Mouse (Mus musculus): ENCODE results near the gene Ston2. TPM values are rescaled to one million over a fixed set of nuclear protein-coding genes. Genes with fewer than 3 reads are reported as not detected.

The Ston2 gene
- polyA plus RNA-seq, 1 experiment from 2014 or later: 4.9 TPM

- Histone ChIP-seq H3K27me3 (no peaks in the 10 kb centered on the region), H3K4me2 (no peak overlapping the region)
Observed at GRCm38 (mm10) chr12:91726202-91726601, 62.0 kb downstream of the Ston2 start.

GRCm38 (mm10) chr12:91723912-91724311 lies 64.3 kb downstream of the Ston2 start:
- WGBS: 80% methylated on average over 6 of the region's 6 CpGs
- Histone ChIP-seq H3K27ac (no peak overlapping the region), H3K9me3 (no peaks in the 10 kb centered on the region), H3K4me1 (replicated peaks) (no peaks in the 10 kb centered on the region), H3K4me2 (no peak overlapping the region), H3K4me3 (replicated peaks) (no peak overlapping the region), H3K27me3 (no peaks in the 10 kb centered on the region), H3K36me3 (no peaks in the 10 kb centered on the region), H3K9ac (replicated peaks) (no peak overlapping the region)
- ATAC-seq (ENCODE audit: insufficient number of reproducible peaks, insufficient read depth, low FRiP score, low TSS enrichment, low read depth): no peak

More at GRCm38 (mm10) chr12:91726202-91726601, 62.0 kb downstream of the Ston2 start:
- H3K4me1 ChIP-seq (replicated peaks): no peaks in the 10 kb centered on the region
- H3K9ac ChIP-seq (replicated peaks): no peak overlapping the region
- no peaks in the 10 kb centered on the region for H3K9me3 ChIP-seq
- H3K27ac ChIP-seq: no peak overlapping the region
- no peak overlapping the region for H3K4me3 ChIP-seq (replicated peaks)
- ATAC-seq (ENCODE audit: insufficient number of reproducible peaks, insufficient read depth, low FRiP score, low TSS enrichment, low read depth): no peak
- no peaks in the 10 kb centered on the region for H3K36me3 ChIP-seq
- 91% methylated on average over 7 of the region's 7 CpGs for WGBS

- Histone ChIP-seq H3K4me1 (replicated peaks) (no peaks in the 10 kb centered on the region), H3K9me3 (no peaks in the 10 kb centered on the region), H3K27me3 (no peaks in the 10 kb centered on the region), H3K9ac (replicated peaks) (no peak overlapping the region), H3K4me3 (replicated peaks) (no peak overlapping the region), H3K4me2 (no peak overlapping the region), H3K36me3 (no peaks in the 10 kb centered on the region), H3K27ac (no peak overlapping the region)
- no peak for ATAC-seq (ENCODE audit: insufficient number of reproducible peaks, insufficient read depth, low FRiP score, low TSS enrichment, low read depth)
- 86% methylated on average over 7 of the region's 7 CpGs for WGBS
Observed at GRCm38 (mm10) chr12:91719134-91719533, 69.1 kb downstream of the Ston2 start.

GRCm38 (mm10) chr12:91715686-91716085 lies 72.5 kb downstream of the Ston2 start:
- Histone ChIP-seq H3K4me1 (replicated peaks) (0 out of 2 replicates have a peak, but pooled peaks cover 3% of the 10 kb centered on the region), H3K4me2 (no peak overlapping the region), H3K9ac (replicated peaks) (no peak overlapping the region), H3K36me3 (no peaks in the 10 kb centered on the region), H3K27ac (no peak overlapping the region), H3K9me3 (no peaks in the 10 kb centered on the region), H3K27me3 (no peaks in the 10 kb centered on the region), H3K4me3 (replicated peaks) (no peak overlapping the region)
- no peak for ATAC-seq (ENCODE audit: insufficient number of reproducible peaks, insufficient read depth, low FRiP score, low TSS enrichment, low read depth)
- WGBS: 86% methylated on average over 6 of the region's 6 CpGs

GRCm38 (mm10) chr12:91713358-91713757 lies 74.8 kb downstream of the Ston2 start:
- no peaks in the 10 kb centered on the region for H3K27me3 ChIP-seq
- 94% methylated on average over 7 of the region's 7 CpGs for WGBS
- H3K4me2 ChIP-seq: no peak overlapping the region
- no peak for ATAC-seq (ENCODE audit: insufficient number of reproducible peaks, insufficient read depth, low FRiP score, low TSS enrichment, low read depth)
- H3K36me3 ChIP-seq: no peaks in the 10 kb centered on the region
- H3K9ac ChIP-seq (replicated peaks): no peak overlapping the region
- no peak overlapping the region for H3K27ac ChIP-seq
- H3K4me1 ChIP-seq (replicated peaks): 0 out of 2 replicates have a peak, but pooled peaks cover 3% of the 10 kb centered on the region
- no peaks in the 10 kb centered on the region for H3K9me3 ChIP-seq
- no peak overlapping the region for H3K4me3 ChIP-seq (replicated peaks)

GRCm38 (mm10) chr12:91711655-91712054 lies 76.5 kb downstream of the Ston2 start:
- no peaks in the 10 kb centered on the region for H3K36me3 ChIP-seq
- no peak overlapping the region for H3K9ac ChIP-seq (replicated peaks)
- 0 out of 2 replicates have a peak, but pooled peaks cover 3% of the 10 kb centered on the region for H3K4me1 ChIP-seq (replicated peaks)
- no peaks in the 10 kb centered on the region for H3K27me3 ChIP-seq
- no peaks in the 10 kb centered on the region for H3K9me3 ChIP-seq
- H3K4me3 ChIP-seq (replicated peaks): no peak overlapping the region
- 91% methylated on average over 4 of the region's 4 CpGs for WGBS
- no peak overlapping the region for H3K27ac ChIP-seq
- no peak overlapping the region for H3K4me2 ChIP-seq
- no peak for ATAC-seq (ENCODE audit: insufficient number of reproducible peaks, insufficient read depth, low FRiP score, low TSS enrichment, low read depth)

- Histone ChIP-seq H3K27ac (no peak overlapping the region), H3K9me3 (no peaks in the 10 kb centered on the region), H3K27me3 (no peaks in the 10 kb centered on the region), H3K36me3 (no peaks in the 10 kb centered on the region), H3K4me1 (replicated peaks) (0 out of 2 replicates have a peak, but pooled peaks cover 3% of the 10 kb centered on the region), H3K9ac (replicated peaks) (0 out of 2 replicates have a peak overlapping the region, but pooled peaks have one; percentile 18), H3K4me2 (no peak overlapping the region), H3K4me3 (replicated peaks) (no peak overlapping the region)
- 29% methylated on average over 3 of the region's 3 CpGs for WGBS
- no peak for ATAC-seq (ENCODE audit: insufficient number of reproducible peaks, insufficient read depth, low FRiP score, low TSS enrichment, low read depth)
Observed at GRCm38 (mm10) chr12:91710876-91711275, 77.3 kb downstream of the Ston2 start.

- no peak for ATAC-seq (ENCODE audit: insufficient number of reproducible peaks, insufficient read depth, low FRiP score, low TSS enrichment, low read depth)
- Histone ChIP-seq H3K4me2 (no peak overlapping the region), H3K4me3 (replicated peaks) (no peak overlapping the region), H3K4me1 (replicated peaks) (0 out of 2 replicates have a peak, but pooled peaks cover 3% of the 10 kb centered on the region), H3K27ac (no peak overlapping the region), H3K36me3 (no peaks in the 10 kb centered on the region), H3K9ac (replicated peaks) (no peak overlapping the region), H3K27me3 (no peaks in the 10 kb centered on the region), H3K9me3 (no peaks in the 10 kb centered on the region)
- WGBS: 64% methylated on average over 6 of the region's 6 CpGs
Observed at GRCm38 (mm10) chr12:91709634-91710033, 78.6 kb downstream of the Ston2 start.

- 47% methylated on average over 4 of the region's 5 CpGs for WGBS
- Histone ChIP-seq H3K9ac (replicated peaks) (no peak overlapping the region), H3K27ac (no peak overlapping the region), H3K4me2 (no peak overlapping the region), H3K4me1 (replicated peaks) (0 out of 2 replicates have a peak, but pooled peaks cover 3% of the 10 kb centered on the region), H3K4me3 (replicated peaks) (no peak overlapping the region), H3K36me3 (no peaks in the 10 kb centered on the region), H3K9me3 (no peaks in the 10 kb centered on the region), H3K27me3 (no peaks in the 10 kb centered on the region)
- no peak for ATAC-seq (ENCODE audit: insufficient number of reproducible peaks, insufficient read depth, low FRiP score, low TSS enrichment, low read depth)
Observed at GRCm38 (mm10) chr12:91709232-91709631, 79.0 kb downstream of the Ston2 start.

- Histone ChIP-seq H3K4me1 (replicated peaks) (0 out of 2 replicates have a peak, but pooled peaks cover 3% of the 10 kb centered on the region), H3K9ac (replicated peaks) (no peak overlapping the region), H3K27ac (no peak overlapping the region), H3K9me3 (no peaks in the 10 kb centered on the region), H3K4me2 (no peak overlapping the region), H3K36me3 (no peaks in the 10 kb centered on the region), H3K27me3 (no peaks in the 10 kb centered on the region), H3K4me3 (replicated peaks) (no peak overlapping the region)
- no peak for ATAC-seq (ENCODE audit: insufficient number of reproducible peaks, insufficient read depth, low FRiP score, low TSS enrichment, low read depth)
- 87% methylated on average over 4 of the region's 4 CpGs for WGBS
Observed at GRCm38 (mm10) chr12:91707807-91708206, 80.4 kb downstream of the Ston2 start.

- Histone ChIP-seq H3K4me3 (replicated peaks) (no peak overlapping the region), H3K36me3 (no peaks in the 10 kb centered on the region), H3K4me1 (replicated peaks) (no peaks in the 10 kb centered on the region), H3K4me2 (no peak overlapping the region), H3K27ac (no peak overlapping the region), H3K9ac (replicated peaks) (no peak overlapping the region), H3K9me3 (no peaks in the 10 kb centered on the region), H3K27me3 (no peaks in the 10 kb centered on the region)
- no peak for ATAC-seq (ENCODE audit: insufficient number of reproducible peaks, insufficient read depth, low FRiP score, low TSS enrichment, low read depth)
- 83% methylated on average over 5 of the region's 5 CpGs for WGBS
Observed at GRCm38 (mm10) chr12:91703533-91703932, 84.7 kb downstream of the Ston2 start.

GRCm38 (mm10) chr12:91702829-91703228 lies 85.4 kb downstream of the Ston2 start:
- 85% methylated on average over 5 of the region's 5 CpGs for WGBS

More at GRCm38 (mm10) chr12:91702829-91703228, 85.4 kb downstream of the Ston2 start:
- Histone ChIP-seq H3K27ac (no peak overlapping the region), H3K4me1 (replicated peaks) (no peaks in the 10 kb centered on the region), H3K4me2 (no peak overlapping the region), H3K27me3 (no peaks in the 10 kb centered on the region), H3K4me3 (replicated peaks) (no peak overlapping the region), H3K9me3 (no peaks in the 10 kb centered on the region), H3K9ac (replicated peaks) (no peak overlapping the region), H3K36me3 (no peaks in the 10 kb centered on the region)
- ATAC-seq (ENCODE audit: insufficient number of reproducible peaks, insufficient read depth, low FRiP score, low TSS enrichment, low read depth): no peak

All from limb, embryonic 12.5 days (tissue).